Mouse (Mus musculus) CH12.LX (cell line): ENCODE results near the gene Uvrag. TPM values are rescaled to one million over a fixed set of nuclear protein-coding genes. Genes with fewer than 3 reads are reported as not detected.
A peak's percentile ranks its signal among the peaks of the same experiment; 100 is the strongest.

Experiments
- DNase-seq: peaks from one replicate; pipeline ENCODE4 v3.0.0-alpha.2; 2013; ENCODE audit errors: extremely low read depth
- H3K27ac ChIP-seq: 2 replicates; pipeline ENCODE4 v1.5.1; 2012; ENCODE audit warnings: low read depth, mild to moderate bottlenecking, control low read depth, moderate library complexity; ENCODE audit not compliant: insufficient read depth
- H3K27me3 ChIP-seq: replicated peaks from 2 replicates; pipeline ENCODE3; 2012; ENCODE audit warnings: inconsistent platforms
- H3K36me3 ChIP-seq, 2 experiments: replicated peaks in 1 of 2; 2 replicates each; pipeline versions ENCODE3 to v1.6.1; 2012; ENCODE audit warnings: inconsistent platforms in 1 of 2, low read length in 1 of 2, mild to moderate bottlenecking in 1 of 2, mixed read lengths in 1 of 2, moderate library complexity in 1 of 2; ENCODE audit not compliant: control insufficient read depth in 1 of 2, insufficient read depth in 1 of 2
- H3K4me1 ChIP-seq, 2 experiments: 2 replicates each; pipeline ENCODE4 v1.6.1; 2012; ENCODE audit warnings: inconsistent platforms in 1 of 2, moderate library complexity in 1 of 2; ENCODE audit not compliant: insufficient read depth in 2 of 2, control insufficient read depth in 1 of 2
- H3K4me2 ChIP-seq: 2 replicates; pipeline ENCODE4 v1.6.1; 2012; ENCODE audit warnings: low read depth, mild to moderate bottlenecking, control low read depth; ENCODE audit not compliant: poor library complexity, insufficient read depth, severe bottlenecking
- H3K4me3 ChIP-seq, 3 experiments: fragments of 150-350 bp in 1 of 3; sonication (generic) in 1 of 3; replicated peaks in 1 of 3; 2 replicates each; pipeline versions ENCODE3 to v1.5.1; 2011 to 2012; ENCODE audit warnings: low read depth in 2 of 3, low read length in 2 of 3, mild to moderate bottlenecking in 2 of 3, moderate library complexity in 2 of 3, control low read depth in 1 of 3, improper control_type of control experiment in 1 of 3, inconsistent platforms in 1 of 3, mixed read lengths in 1 of 3; ENCODE audit not compliant: poor library complexity in 1 of 3
- H3K79me2 ChIP-seq: replicated peaks from 2 replicates; pipeline ENCODE4 v1.6.1; 2012; ENCODE audit warnings: mild to moderate bottlenecking, moderate library complexity; ENCODE audit not compliant: control insufficient read depth, poor library complexity, insufficient read depth, severe bottlenecking; ENCODE audit errors: extremely low read depth
- H3K9ac ChIP-seq: 2 replicates; pipeline ENCODE4 v1.6.1; 2012; ENCODE audit warnings: low read depth, mild to moderate bottlenecking, control low read depth, moderate library complexity; ENCODE audit not compliant: insufficient read depth
- H3K9me3 ChIP-seq: replicated peaks from 2 replicates; pipeline ENCODE3; 2012; ENCODE audit warnings: low read length, inconsistent platforms, mixed read lengths
- BHLHE40 ChIP-seq: IDR thresholded peaks from 2 replicates; pipeline ENCODE4 v1.6.1; 2011; ENCODE audit warnings: mild to moderate bottlenecking, low read depth, low read length, improper control_type of control experiment
- CHD1 ChIP-seq: IDR thresholded peaks from 2 replicates; pipeline ENCODE4 v1.6.1; 2012; ENCODE audit warnings: low read depth, low read length, improper control_type of control experiment, inconsistent platforms
- E2F4 ChIP-seq: IDR thresholded peaks from 2 replicates; pipeline ENCODE4 v1.6.1; 2011; ENCODE audit warnings: low read depth, low read length, improper control_type of control experiment; ENCODE audit not compliant: insufficient replicate concordance
- EP300 ChIP-seq: IDR thresholded peaks from 2 replicates; pipeline ENCODE4 v1.6.1; 2011; ENCODE audit warnings: low read length, improper control_type of control experiment
- GABPA ChIP-seq: IDR thresholded peaks from 2 replicates; pipeline ENCODE4 v1.6.1; 2012; ENCODE audit warnings: low read depth, low read length, improper control_type of control experiment, inconsistent platforms; ENCODE audit not compliant: insufficient replicate concordance
- IRF4 ChIP-seq: IDR thresholded peaks from 2 replicates; pipeline ENCODE4 v1.6.1; 2014; ENCODE audit warnings: low read depth, mild to moderate bottlenecking, inconsistent platforms, low read length, improper control_type of control experiment
- JUN ChIP-seq: IDR thresholded peaks from 2 replicates; pipeline ENCODE4 v1.6.1; 2011; ENCODE audit warnings: low read depth, mild to moderate bottlenecking, low read length, improper control_type of control experiment, moderate library complexity; ENCODE audit not compliant: insufficient read depth
- KAT2A ChIP-seq: IDR thresholded peaks from 2 replicates; pipeline ENCODE4 v1.6.1; 2012; ENCODE audit warnings: low read length, improper control_type of control experiment, inconsistent platforms; ENCODE audit not compliant: insufficient replicate concordance
- MAX ChIP-seq: IDR thresholded peaks from 2 replicates; pipeline ENCODE4 v1.6.1; 2011; ENCODE audit warnings: low read length, improper control_type of control experiment
- MEF2A ChIP-seq: IDR thresholded peaks from 2 replicates; pipeline ENCODE4 v1.6.1; 2014; ENCODE audit warnings: low read depth, mild to moderate bottlenecking, inconsistent platforms, low read length, improper control_type of control experiment, borderline replicate concordance
- MXI1 ChIP-seq: IDR thresholded peaks from 2 replicates; pipeline ENCODE4 v1.6.1; 2011; ENCODE audit warnings: mild to moderate bottlenecking, low read depth, low read length, improper control_type of control experiment
- NRF1 ChIP-seq: IDR thresholded peaks from 2 replicates; pipeline ENCODE4 v1.6.1; 2014; ENCODE audit warnings: low read depth, mild to moderate bottlenecking, inconsistent platforms, low read length, improper control_type of control experiment, moderate library complexity
- PAX5 ChIP-seq: IDR thresholded peaks from 2 replicates; pipeline ENCODE4 v1.6.1; 2012; ENCODE audit warnings: low read length, inconsistent platforms, mixed read lengths
- POLR2A ChIP-seq: IDR thresholded peaks from 2 replicates; pipeline ENCODE4 v1.6.1; 2011; ENCODE audit warnings: low read depth, mild to moderate bottlenecking, improper control_type of control experiment, low read length
- RAD21 ChIP-seq: IDR thresholded peaks from 2 replicates; pipeline ENCODE4 v1.6.1; 2011; ENCODE audit warnings: low read depth, mild to moderate bottlenecking, low read length, improper control_type of control experiment, moderate library complexity
- RCOR1 ChIP-seq: conservative IDR thresholded peaks from 2 replicates; pipeline ENCODE4 v1.6.1; 2012; ENCODE audit warnings: low read depth, mild to moderate bottlenecking, inconsistent platforms, low read length, improper control_type of control experiment
- USF2 ChIP-seq: conservative IDR thresholded peaks from 2 replicates; pipeline ENCODE4 v1.6.1; 2011; ENCODE audit warnings: low read depth, low read length, improper control_type of control experiment
- ZC3H11A ChIP-seq: IDR thresholded peaks from 2 replicates; pipeline ENCODE4 v1.6.1; 2012; ENCODE audit warnings: low read depth, mild to moderate bottlenecking, inconsistent platforms, low read length, improper control_type of control experiment
- ZMIZ1 ChIP-seq: IDR thresholded peaks from 2 replicates; pipeline ENCODE4 v1.6.1; 2012; ENCODE audit warnings: low read depth, mild to moderate bottlenecking, inconsistent platforms, low read length, improper control_type of control experiment
- dilution Hi-C: fragments of 300-500 bp; cut with MboI; formaldehyde crosslinking; loops from 2 replicates; pipeline ENCODE4 v1.14.3; 2020; ENCODE audit warnings: low sequenced_read_pairs; ENCODE audit not compliant: extremely low pct_unique_long_range_greater_than_20kb, extremely low pct_ligation_motif_present
- in situ Hi-C: fragments of 300-500 bp; cut with MboI; formaldehyde crosslinking; loops from 3 replicates; pipeline ENCODE4 v1.14.3; 2019; ENCODE audit warnings: low sequenced_read_pairs, low pct_ligation_motif_present, low pct_unique_long_range_greater_than_20kb, mixed read lengths
- polyA plus RNA-seq: library from polyadenylated mRNA; unstranded; fragments of >175 nt; gene quantifications from 2 replicates; pipeline ENCODE4 v1.2.1, GENCODE M21; 2012; ENCODE audit warnings: low read depth; ENCODE audit not compliant: insufficient read length
- total RNA-seq, 2 experiments: library from RNA; depleted of rRNA; stranded (reverse); fragments of 300-350 nt in 1 of 2; fragments of >200 nt in 1 of 2; gene quantifications; 2 replicates each; pipeline ENCODE4 v1.2.3; 2012 to 2014

The Uvrag gene
- total and polyA plus RNA-seq, 3 experiments: 20.6 to 47.4 (median 37.5) TPM

DNA sequence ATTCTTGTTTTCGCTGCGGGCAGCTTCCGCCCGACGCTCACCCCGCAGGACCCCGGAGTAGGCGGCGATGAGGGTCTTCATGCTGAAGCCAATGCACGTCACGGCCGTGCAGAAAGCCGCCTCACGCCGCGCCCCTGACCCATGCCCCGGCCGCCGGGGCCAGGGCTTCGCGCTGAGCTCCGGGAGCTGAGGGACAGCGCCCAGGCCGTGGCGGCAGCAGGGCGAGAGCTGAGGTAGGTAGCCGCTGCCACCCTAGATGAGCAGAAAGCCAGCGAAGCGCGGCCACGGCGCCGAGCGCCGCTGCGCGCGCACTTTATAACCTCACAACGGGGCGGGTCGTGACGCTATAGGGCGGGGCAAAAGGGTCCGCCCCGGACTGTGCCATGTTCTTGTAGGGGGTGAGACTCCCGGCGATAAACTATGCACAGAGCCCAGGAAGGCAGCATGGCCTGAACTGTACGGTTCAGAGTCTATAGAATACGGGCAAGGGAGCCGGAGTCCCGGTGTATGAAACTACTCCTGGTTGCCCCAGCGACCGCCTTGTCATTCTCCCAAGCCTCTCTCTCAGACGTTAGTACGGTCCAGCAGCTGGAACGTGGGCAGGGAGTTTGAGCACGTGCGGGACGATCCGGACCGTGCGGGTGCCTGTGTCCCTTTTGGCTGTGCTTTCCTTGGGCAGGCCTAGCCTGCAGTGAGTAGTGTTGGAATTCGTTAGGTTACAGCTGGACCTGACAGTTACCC is 41.7 kb upstream of the Uvrag start, which contains the start of gene Dgat2 (continued):
- TF ChIP-seq MEF2A (peak; percentile 43; the same call in 1 of the 2 replicates), RCOR1 (0 out of 2 replicates have a peak, but pooled peaks have one; percentile 67), JUN (no peak), RAD21 (no peak), ZC3H11A (no peak), CHD1 (peak; percentile 99), USF2 (no peak), KAT2A (no peak), IRF4 (0 out of 2 replicates have a peak, but pooled peaks have one; percentile 5), POLR2A (peak; percentile 90), NRF1 (peak; percentile 70), BHLHE40 (peak; percentile 100), E2F4 (no peak), PAX5 (no peak), ZMIZ1 (peak; percentile 66; the same call in 1 of the 2 replicates), MAX (peak; percentile 97), GABPA (no peak), MXI1 (peak; percentile 90; the same call in 1 of the 2 replicates)

DNA sequence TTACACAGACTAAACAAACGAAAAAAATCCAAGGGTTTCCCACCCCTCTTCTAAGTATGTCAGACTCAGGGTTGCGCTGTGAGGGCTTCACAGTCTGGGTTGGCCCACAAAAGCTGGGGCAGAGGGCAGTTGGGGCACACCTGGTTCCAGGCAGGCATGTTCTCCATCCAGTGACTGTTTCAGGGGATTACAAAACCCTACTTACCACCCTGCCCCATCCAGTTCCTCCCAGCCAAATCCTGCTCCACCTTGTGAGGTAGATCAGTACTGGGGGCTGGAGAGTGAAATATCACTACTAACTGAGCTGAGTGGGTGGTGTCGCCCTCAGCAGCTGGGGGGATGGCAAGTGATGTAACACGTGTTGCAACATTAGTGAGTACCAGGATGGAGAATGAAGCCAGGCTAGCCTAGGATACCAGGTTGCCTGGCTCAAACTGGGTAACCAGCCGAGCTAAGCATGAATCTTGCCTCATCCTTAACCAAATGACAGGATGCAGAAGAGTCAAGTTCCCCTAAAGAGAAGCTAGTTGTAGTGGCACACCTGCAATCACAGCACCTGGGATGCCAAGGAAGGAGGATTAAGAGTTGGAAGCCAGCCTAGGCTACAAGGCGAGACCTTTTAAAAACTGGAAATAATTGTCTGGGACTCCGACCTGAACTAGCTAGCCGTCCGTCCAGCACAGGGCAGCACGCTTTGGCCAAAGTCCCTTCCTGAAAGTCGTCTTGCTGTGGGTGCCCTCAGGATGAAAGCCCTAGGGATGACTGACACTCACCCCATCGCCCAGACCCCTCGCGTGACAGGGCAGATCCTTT is 40.9 kb upstream of the Uvrag start:
- no peaks in the 10 kb centered on the region for H3K9me3 ChIP-seq

More for the DNA sequence above, 40.9 kb upstream of the Uvrag start:
- in situ Hi-C loops: no loop called here
- dilution Hi-C loops: no loop called here
- H3K4me2 ChIP-seq: peak overlapping the region; percentile 83
- H3K27ac ChIP-seq: no peak overlapping the region
- H3K4me1 ChIP-seq: peaks cover 5 to 23% of the 10 kb centered on the region in 2 experiments
- H3K4me3 ChIP-seq: peak overlapping the region in 2 of 3 experiments; percentile 45 to 48
- no peaks in the 10 kb centered on the region for H3K79me2 ChIP-seq
- H3K9ac ChIP-seq: no peak overlapping the region; the same call in 1 of the 2 replicates
- DNase-seq: no peak
- H3K36me3 ChIP-seq: no peaks in the 10 kb centered on the region
- H3K27me3 ChIP-seq: peaks cover 57% of the 10 kb centered on the region
- TF ChIP-seq EP300 (no peak), RAD21 (no peak)
